Mouse (Mus musculus) midbrain, postnatal 0 days (tissue): ENCODE data around the gene Ttc32. TPM values are rescaled to one million over a fixed set of nuclear protein-coding genes. Genes with fewer than 3 reads are reported as not detected.

Experiments
- ATAC-seq: fragments of 200-750 bp; cut with Nextera tagmentation; 2 replicates; pipeline ENCODE4 v1.8.0; 2017; ENCODE audit warnings: moderate number of reproducible peaks, mild to moderate bottlenecking, moderate TSS enrichment, moderate library complexity; ENCODE audit not compliant: low FRiP score
- DNase-seq: peaks from one replicate; pipeline ENCODE4 v3.0.0-alpha.2; 2015; ENCODE audit warnings: low spot score
- H3K27ac ChIP-seq: fragments of 300-500 bp; sonication (generic); 2 replicates; pipeline ENCODE4 v1.5.1; 2014; ENCODE audit warnings: low read depth, mild to moderate bottlenecking, low read length, mixed read lengths
- H3K27me3 ChIP-seq: fragments of 300-500 bp; sonication (generic); 2 replicates; pipeline ENCODE4 v1.6.1; 2014; ENCODE audit warnings: low read length, control low read depth, mixed read lengths; ENCODE audit not compliant: insufficient read depth
- H3K36me3 ChIP-seq: fragments of 300-500 bp; sonication (generic); 2 replicates; pipeline ENCODE4 v1.6.1; 2014; ENCODE audit warnings: low read length, control low read depth, mixed read lengths; ENCODE audit not compliant: insufficient read depth
- H3K4me1 ChIP-seq: fragments of 300-500 bp; sonication (generic); 2 replicates; pipeline ENCODE4 v1.6.1; 2014; ENCODE audit warnings: mild to moderate bottlenecking, control low read depth, antibody characterized with exemption, low read length, mixed read lengths; ENCODE audit not compliant: insufficient read depth
- H3K4me2 ChIP-seq: fragments of 300-500 bp; sonication (generic); 2 replicates; pipeline ENCODE4 v1.6.1; 2014; ENCODE audit warnings: low read depth, mild to moderate bottlenecking, low read length, mixed read lengths; ENCODE audit not compliant: poor library complexity, severe bottlenecking
- H3K4me3 ChIP-seq: fragments of 300-500 bp; sonication (generic); 2 replicates; pipeline ENCODE4 v1.5.1; 2014; ENCODE audit warnings: low read depth, mild to moderate bottlenecking, low read length, moderate library complexity
- H3K9ac ChIP-seq: fragments of 300-500 bp; sonication (generic); replicated peaks from 2 replicates; pipeline ENCODE4 v1.6.1; 2014; ENCODE audit warnings: mild to moderate bottlenecking, low read length, moderate library complexity, mixed read lengths; ENCODE audit not compliant: poor library complexity, severe bottlenecking
- H3K9me3 ChIP-seq: fragments of 300-500 bp; sonication (generic); 2 replicates; pipeline ENCODE4 v1.6.1; 2016; ENCODE audit warnings: low read length, control low read depth
- CTCF ChIP-seq: IDR thresholded peaks from 2 replicates; pipeline ENCODE4 v1.5.1; 2016; ENCODE audit warnings: antibody characterized with exemption, mild to moderate bottlenecking
- WGBS: fragments of 180-500 bp; shearing (Covaris S2); extraction: QIAGEN DNeasy Blood & Tissue Kit; methylation state at CpG from one replicate; pipeline ENCODE4 v1.1.7; 2014; 5-methylcytosine and 5-hydroxymethylcytosine counted together
- polyA plus RNA-seq: library from polyadenylated mRNA; unstranded; fragments of >200 nt; fragmentation: Nextera tagmentation; extraction: Ambion mirVana; gene quantifications from 2 replicates; pipeline ENCODE4 v1.2.1, GENCODE M21; 2015
- total RNA-seq: library from RNA; depleted of rRNA; stranded (reverse); fragments of >200 nt; gene quantifications from 2 replicates; pipeline ENCODE4 v1.2.3, GENCODE M21; 2014

The Ttc32 gene
- total and polyA plus RNA-seq, 2 experiments from 2014 or later: 5.3 to 8.6 TPM

DNA sequence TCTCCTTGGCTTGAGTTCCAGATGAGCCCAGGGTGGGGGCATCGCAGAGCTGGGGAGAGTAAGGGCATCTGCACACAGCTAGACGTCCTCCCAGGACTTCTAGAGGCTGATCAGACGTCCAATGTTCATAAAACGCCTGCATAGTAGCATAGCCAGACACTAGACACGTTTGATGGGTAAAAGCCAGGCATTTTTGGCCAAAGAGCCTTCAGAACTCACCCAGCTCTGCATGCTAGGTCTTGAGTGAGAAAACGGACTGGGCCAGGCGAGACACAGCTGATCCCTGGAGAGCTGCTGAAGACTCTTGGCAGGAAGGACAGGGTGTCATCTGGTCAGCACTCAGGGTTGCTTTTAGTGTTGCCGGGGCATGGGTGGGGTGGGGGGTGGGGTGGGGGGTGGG, 18.3 kb downstream of the Ttc32 start:
- H3K9ac ChIP-seq: no peak overlapping the region
- H3K27me3 ChIP-seq: no peaks in the 10 kb centered on the region
- WGBS: 77% methylated on average over 8 of the region's 8 CpGs
- H3K36me3 ChIP-seq: no peaks in the 10 kb centered on the region
- H3K4me1 ChIP-seq: no peaks in the 10 kb centered on the region
- no peak for DNase-seq
- H3K9me3 ChIP-seq: no peaks in the 10 kb centered on the region
- H3K4me2 ChIP-seq: no peak overlapping the region
- no peak overlapping the region for H3K4me3 ChIP-seq
- no peak for TF ChIP-seq CTCF
- no peak for ATAC-seq
- no peak overlapping the region for H3K27ac ChIP-seq

DNA sequence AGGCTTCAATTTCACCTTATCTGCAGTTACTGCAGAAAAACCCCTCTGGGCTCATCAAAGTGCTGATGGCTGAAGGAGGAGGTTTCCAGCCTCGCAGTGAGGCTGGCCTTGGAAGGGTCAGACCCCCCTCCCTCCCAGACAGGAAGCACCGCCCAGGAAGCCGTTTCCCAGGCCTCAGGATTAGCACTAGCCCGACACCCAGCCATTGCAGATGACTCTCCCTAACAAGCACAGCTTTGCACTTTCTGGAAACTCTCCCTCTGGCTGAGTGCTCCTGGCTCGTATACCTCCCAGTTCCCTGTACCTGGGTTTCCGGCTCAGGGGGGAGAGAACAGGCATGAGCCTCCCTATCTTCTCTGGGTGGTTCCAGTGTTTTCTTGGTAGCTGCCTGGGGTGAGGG, 21.0 kb downstream of the Ttc32 start:
- no peak for TF ChIP-seq CTCF
- Histone ChIP-seq H3K9me3 (no peaks in the 10 kb centered on the region), H3K4me3 (no peak overlapping the region), H3K4me2 (no peak overlapping the region), H3K27ac (no peak overlapping the region), H3K9ac (no peak overlapping the region), H3K27me3 (no peaks in the 10 kb centered on the region), H3K4me1 (no peaks in the 10 kb centered on the region), H3K36me3 (no peaks in the 10 kb centered on the region)
- DNase-seq (no peak), ATAC-seq (no peak)
- WGBS: 36% methylated on average over 6 of the region's 6 CpGs

DNA sequence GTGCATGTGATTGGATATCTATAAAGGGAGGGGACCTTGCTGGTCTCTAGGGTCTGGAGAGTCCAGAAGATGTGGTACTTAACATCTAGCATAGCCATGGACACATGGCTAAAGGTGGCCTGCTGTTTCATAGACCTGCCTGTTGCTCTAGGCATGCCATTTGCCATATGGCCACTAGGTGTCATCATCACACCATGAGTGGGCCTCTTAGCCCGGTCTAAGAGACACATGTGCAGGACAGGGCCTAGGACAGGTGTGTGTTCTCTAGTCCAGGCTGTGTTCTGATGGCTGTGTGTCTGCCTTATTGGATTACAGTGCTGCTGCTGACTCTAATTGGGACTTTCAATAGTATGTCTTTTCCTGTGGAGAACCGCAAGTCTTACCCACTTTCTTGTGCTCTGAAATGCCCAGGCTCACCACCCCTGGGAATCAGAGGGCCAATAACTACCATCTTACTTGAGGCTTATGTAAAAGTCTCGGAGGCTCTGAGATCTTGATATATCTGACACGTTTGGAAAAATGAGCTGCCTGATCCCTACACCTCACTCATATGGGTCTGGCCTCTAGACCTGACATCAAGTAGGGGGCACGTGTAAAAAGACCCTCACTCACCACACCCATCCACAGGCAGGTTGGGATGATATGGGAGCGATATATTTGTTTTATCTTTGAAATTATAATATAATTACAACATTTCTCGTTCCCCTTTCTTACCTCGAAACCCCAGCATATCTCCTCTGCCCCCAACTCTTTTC, 22.5 kb downstream of the Ttc32 start:
- Histone ChIP-seq H3K9ac (no peak overlapping the region), H3K4me3 (no peak overlapping the region), H3K4me2 (no peak overlapping the region), H3K36me3 (no peaks in the 10 kb centered on the region), H3K27me3 (no peaks in the 10 kb centered on the region), H3K27ac (no peak overlapping the region), H3K4me1 (no peaks in the 10 kb centered on the region), H3K9me3 (no peaks in the 10 kb centered on the region)
- DNase-seq: peak; percentile 82
- ATAC-seq: peak; percentile 82
- 62% methylated on average over 8 of the region's 8 CpGs for WGBS
- TF ChIP-seq CTCF: peak; percentile 99

DNA sequence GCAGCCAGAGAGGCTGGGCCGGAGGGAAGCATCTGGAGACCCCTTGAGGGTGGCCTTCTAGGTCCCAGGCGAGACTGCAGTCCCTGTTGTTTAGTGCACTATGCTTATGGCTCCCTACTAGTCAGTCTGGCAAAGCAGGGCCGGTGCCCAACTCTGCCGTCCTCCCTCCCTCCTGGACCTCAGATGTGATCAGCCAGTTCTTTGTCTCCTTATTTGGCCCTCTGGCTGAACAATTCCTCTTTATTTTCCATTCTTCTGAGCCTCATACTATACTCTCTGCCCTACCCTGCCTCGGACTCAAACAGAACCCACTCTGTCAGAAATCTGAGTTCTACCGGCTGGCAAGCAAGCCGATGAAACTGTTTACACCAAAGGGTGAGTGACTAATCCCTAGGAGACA, 23.5 kb downstream of the Ttc32 start:
- no peak for ATAC-seq
- WGBS: 42% methylated on average over 7 of the region's 7 CpGs
- H3K4me3 ChIP-seq: no peak overlapping the region

DNA sequence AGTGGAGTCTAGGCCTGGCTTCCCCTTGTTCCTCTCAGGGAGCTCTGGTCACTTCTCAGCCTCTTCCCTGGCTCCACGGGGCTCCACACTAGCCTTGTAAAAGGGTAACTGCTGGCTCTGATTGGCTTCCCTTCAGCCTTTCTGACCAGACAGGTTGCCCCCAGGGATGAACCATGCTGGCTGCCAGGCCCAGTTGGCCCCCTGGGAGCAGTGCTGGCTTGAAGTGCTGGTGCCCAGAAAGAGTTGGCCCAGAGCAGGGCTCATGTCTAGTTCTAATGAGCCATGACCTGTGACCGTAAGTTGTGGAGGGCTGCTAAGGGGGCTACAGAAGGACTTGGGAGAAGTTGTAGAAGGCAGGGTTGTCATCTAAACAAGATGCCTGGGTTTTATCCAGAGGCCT, 24.2 kb downstream of the Ttc32 start:
- H3K27ac ChIP-seq: no peak overlapping the region
- ATAC-seq (no peak), DNase-seq (no peak)
- H3K4me3 ChIP-seq: no peak overlapping the region
- H3K9me3 ChIP-seq: no peaks in the 10 kb centered on the region
- H3K9ac ChIP-seq: no peak overlapping the region
- H3K27me3 ChIP-seq: no peaks in the 10 kb centered on the region
- no peaks in the 10 kb centered on the region for H3K36me3 ChIP-seq
- H3K4me2 ChIP-seq: no peak overlapping the region
- H3K4me1 ChIP-seq: no peaks in the 10 kb centered on the region
- no peak for TF ChIP-seq CTCF
- WGBS: 71% methylated on average over 2 of the region's 2 CpGs

More for the DNA sequence above, 23.5 kb downstream of the Ttc32 start:
- Histone ChIP-seq H3K4me1 (no peaks in the 10 kb centered on the region), H3K9ac (no peak overlapping the region), H3K27ac (no peak overlapping the region), H3K36me3 (no peaks in the 10 kb centered on the region), H3K9me3 (no peaks in the 10 kb centered on the region), H3K27me3 (no peaks in the 10 kb centered on the region), H3K4me2 (no peak overlapping the region)
- DNase-seq: no peak
- no peak for TF ChIP-seq CTCF

DNA sequence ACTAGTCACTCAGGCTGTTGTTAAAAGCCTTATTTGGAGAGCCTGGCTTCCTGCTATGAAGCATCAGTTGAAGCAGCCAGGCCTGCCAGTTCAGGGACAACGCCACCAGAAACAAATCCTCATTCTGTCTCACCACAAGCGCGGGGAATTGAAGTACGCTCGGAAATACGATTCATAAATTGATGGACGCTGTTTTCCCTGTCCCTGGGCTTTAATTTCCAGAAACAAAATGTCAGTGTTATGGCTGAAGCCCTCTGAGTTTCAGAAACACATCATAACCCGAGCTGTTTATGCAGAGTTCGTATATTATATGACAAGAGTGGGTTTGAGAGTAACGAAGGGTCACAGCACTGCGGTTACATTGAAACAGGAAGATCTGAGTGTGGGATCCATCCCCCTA, 25.5 kb downstream of the Ttc32 start:
- ATAC-seq (no peak), DNase-seq (no peak)
- Histone ChIP-seq H3K9me3 (no peaks in the 10 kb centered on the region), H3K9ac (no peak overlapping the region), H3K4me1 (no peaks in the 10 kb centered on the region), H3K27ac (no peak overlapping the region), H3K4me2 (no peak overlapping the region), H3K27me3 (no peaks in the 10 kb centered on the region), H3K36me3 (no peaks in the 10 kb centered on the region), H3K4me3 (no peak overlapping the region)
- TF ChIP-seq CTCF: no peak
- WGBS: 80% methylated on average over 11 of the region's 11 CpGs
